Mouse (Mus musculus) embryonic facial prominence, embryonic 11.5 days (tissue): ENCODE measurements at regions not wholly inside any gene's neighbourhood (a gene's known extent, or its start where the extent isn't known, plus 50 kb on each side); places are given as distances from the start of the nearest gene placed in this dataset.

Source experiments
- ATAC-seq: fragments of 200-750 bp; cut with Nextera tagmentation; replicated peaks from 2 replicates; pipeline ENCODE4 v1.8.0; 2017; ENCODE audit warnings: low read depth; ENCODE audit not compliant: insufficient number of reproducible peaks, low FRiP score, low TSS enrichment
- DNase-seq: peaks from one replicate; pipeline ENCODE4 v3.0.0-alpha.2; 2015; ENCODE audit warnings: low spot score
- H3K27ac ChIP-seq: fragments of 300-500 bp; sonication (generic); replicated peaks from 2 replicates; pipeline ENCODE4 v1.5.1; 2014; ENCODE audit warnings: mild to moderate bottlenecking, low read depth, low read length, control low read depth
- H3K27me3 ChIP-seq: fragments of 300-500 bp; sonication (generic); 2 replicates; pipeline ENCODE4 v1.6.1; 2014; ENCODE audit warnings: mild to moderate bottlenecking, low read length, moderate library complexity, mixed read lengths; ENCODE audit not compliant: control insufficient read depth, insufficient read depth
- H3K36me3 ChIP-seq: fragments of 300-500 bp; sonication (generic); replicated peaks from 2 replicates; pipeline ENCODE4 v1.6.1; 2014; ENCODE audit warnings: low read depth, mild to moderate bottlenecking, low read length, moderate library complexity, mixed read lengths; ENCODE audit not compliant: control insufficient read depth, insufficient read depth
- H3K4me1 ChIP-seq: fragments of 300-500 bp; sonication (generic); 2 replicates; pipeline ENCODE4 v1.6.1; 2014; ENCODE audit warnings: low read length, mixed read lengths; ENCODE audit not compliant: control insufficient read depth, insufficient read depth
- H3K4me2 ChIP-seq: fragments of 300-500 bp; sonication (generic); 2 replicates; pipeline ENCODE4 v1.6.1; 2014; ENCODE audit warnings: low read depth, mild to moderate bottlenecking, control low read depth, low read length, moderate library complexity
- H3K4me3 ChIP-seq: fragments of 300-500 bp; sonication (generic); 2 replicates; pipeline ENCODE4 v1.5.1; 2014; ENCODE audit warnings: low read depth, low read length, control low read depth
- H3K9ac ChIP-seq: fragments of 300-500 bp; sonication (generic); replicated peaks from 2 replicates; pipeline ENCODE4 v1.6.1; 2014; ENCODE audit warnings: mild to moderate bottlenecking, control low read depth, low read length
- H3K9me3 ChIP-seq: fragments of 300-500 bp; sonication (generic); replicated peaks from 2 replicates; pipeline ENCODE4 v1.6.1; 2016; ENCODE audit warnings: mild to moderate bottlenecking, low read length, inconsistent platforms, mixed read lengths; ENCODE audit not compliant: control insufficient read depth
- WGBS: fragments of 180-500 bp; shearing (Covaris S2); extraction: QIAGEN DNeasy Blood & Tissue Kit; methylation state at CpG from one replicate; pipeline ENCODE4 v1.1.7; 2014; 5-methylcytosine and 5-hydroxymethylcytosine counted together

DNA sequence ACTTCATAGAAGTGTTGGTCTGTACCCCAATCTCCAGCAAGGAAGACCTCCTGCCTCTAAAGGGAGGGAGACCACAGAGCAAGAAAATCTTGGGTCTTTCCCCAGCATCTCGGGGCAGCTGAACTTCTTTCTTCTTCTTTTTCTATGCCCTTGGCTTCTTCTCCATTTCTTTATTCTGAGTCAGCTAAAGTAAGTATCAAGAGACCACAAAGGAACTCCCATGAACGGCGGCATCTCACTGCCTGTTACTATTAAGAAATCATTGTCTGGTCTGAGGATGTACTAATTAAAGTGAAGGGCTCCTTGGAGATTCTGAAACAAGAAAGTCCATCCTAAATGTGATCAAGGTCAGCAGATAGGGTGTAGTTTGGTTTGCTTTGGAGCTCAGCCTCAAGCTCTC, 64.1 kb upstream of the Tbl1x start:
- no peak overlapping the region for H3K4me3 ChIP-seq
- H3K9ac ChIP-seq = no peak overlapping the region
- 80% methylated on average over 3 of the region's 3 CpGs for WGBS
- ATAC-seq (no peak), DNase-seq (no peak)
- H3K4me1 ChIP-seq = no peaks in the 10 kb centered on the region
- no peaks in the 10 kb centered on the region for H3K9me3 ChIP-seq
- H3K27ac ChIP-seq = no peak overlapping the region
- H3K4me2 ChIP-seq = no peak overlapping the region
- H3K27me3 ChIP-seq = no peaks in the 10 kb centered on the region
- H3K36me3 ChIP-seq = no peaks in the 10 kb centered on the region

DNA sequence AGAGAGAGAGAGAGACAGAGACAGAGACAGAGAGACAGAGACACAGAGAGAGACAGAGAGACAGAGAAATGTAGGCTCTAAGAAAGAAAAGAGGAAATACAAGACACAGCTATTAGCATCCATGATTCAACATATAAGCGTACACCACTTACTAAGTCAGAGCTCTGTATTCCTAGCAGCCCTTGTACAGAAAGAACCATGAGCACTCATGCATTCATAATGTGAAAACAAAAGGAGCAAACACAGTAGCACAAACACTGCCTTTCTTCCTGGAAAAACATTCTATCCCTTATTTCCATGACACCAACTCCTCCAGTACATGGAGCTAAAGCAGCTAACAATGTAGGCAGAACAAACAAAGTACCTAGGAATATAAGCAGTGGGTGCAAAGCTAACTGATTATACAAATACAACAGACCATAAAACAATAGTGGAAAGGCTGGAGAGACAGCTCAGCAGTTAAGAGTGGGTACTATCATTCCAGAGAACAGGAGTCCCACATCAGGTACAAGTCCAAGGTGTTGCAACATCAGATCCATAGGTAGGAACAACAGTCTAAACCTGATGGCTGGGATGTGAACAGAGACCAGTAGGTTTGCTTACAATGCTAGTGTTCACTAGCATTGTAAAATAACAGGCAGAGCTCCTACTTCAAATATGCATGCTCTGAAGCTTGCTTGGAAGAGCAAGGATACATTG, 58.7 kb upstream of the Tbl1x start:
- no peak overlapping the region for H3K4me2 ChIP-seq
- H3K27me3 ChIP-seq = no peaks in the 10 kb centered on the region
- no peak overlapping the region for H3K9ac ChIP-seq
- WGBS = 81% methylated on average over 1 of the region's 1 CpGs
- no peak overlapping the region for H3K4me3 ChIP-seq
- H3K9me3 ChIP-seq = no peaks in the 10 kb centered on the region
- no peaks in the 10 kb centered on the region for H3K4me1 ChIP-seq
- DNase-seq = no peak
- H3K36me3 ChIP-seq = no peaks in the 10 kb centered on the region
- H3K27ac ChIP-seq = no peak overlapping the region
- no peak for ATAC-seq
